10 mouse cellular contexts compared by ENCODE assay signal in the genomic region with DNA sequence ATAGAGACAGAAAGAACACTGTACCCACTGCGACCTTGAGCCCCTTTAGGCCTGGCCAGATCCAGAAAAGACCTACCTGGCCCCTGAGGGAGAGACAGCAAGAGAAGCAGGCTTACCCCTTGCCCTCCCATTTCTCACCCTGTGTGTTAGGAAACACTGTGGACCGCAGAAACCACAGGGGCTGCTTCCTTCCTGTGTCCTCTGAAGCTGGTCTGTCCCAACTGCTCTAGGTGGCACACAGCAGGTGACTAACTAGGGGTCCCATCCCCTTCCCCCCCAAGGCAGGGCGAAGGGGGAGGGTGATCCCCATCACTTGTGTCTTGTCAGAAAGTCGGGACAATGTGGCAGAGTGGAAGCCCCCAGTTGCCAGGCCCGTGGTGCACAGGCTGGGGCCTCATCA.
A peak's percentile ranks its signal among the peaks of the same experiment; 100 is the strongest.
DNase-seq lines count a peak whose midpoint lies in the region; ATAC-seq and TF ChIP-seq lines count a peak whose summit lies in the region.
"Had no signal": no experiment of that assay in that cellular context is flagged by ENCODE, and none has a peak within 500 bp of the region (broad histone marks: within the 10 kb centered on the region; RNA-seq: fewer than 3 reads in every experiment).

No protein-coding gene starts in this region.

- peaks cover 63% of the 10 kb centered on the region for H3K4me1 ChIP-seq in heart, embryonic 10.5 days
- H3K4me1 ChIP-seq in spleen, adult 2 months (ENCODE audit: control insufficient read depth, insufficient read depth, insufficient read length): peaks cover 15% of the 10 kb centered on the region; the same call in 1 of the 2 replicates

- intact Hi-C loops in gastrocnemius, adult 2 months (cut with DNase I): no loop called here

- TF ChIP-seq POLR2A in spleen, adult 2 months (IDR thresholded peaks at IDR 0.05; ENCODE audit: low read depth, low read length): no peak

- WGBS in heart, embryonic 10.5 days: 82% methylated on average over 5 of the region's 5 CpGs
- 14% methylated on average over 5 of the region's 5 CpGs for WGBS in spleen, adult 2 months

- H3K36me3 ChIP-seq in heart, embryonic 10.5 days: no peaks in the 10 kb centered on the region
- no peaks in the 10 kb centered on the region for H3K36me3 ChIP-seq in spleen, adult 2 months (ENCODE audit: control insufficient read depth, insufficient read depth, low read length)

- peaks cover 9% of the 10 kb centered on the region; the same call in 1 of the 2 replicates for H3K27me3 ChIP-seq in heart, embryonic 10.5 days (ENCODE audit: insufficient read depth, poor library complexity, severe bottlenecking)
- H3K27me3 ChIP-seq in spleen, adult 2 months (ENCODE audit: control insufficient read depth, insufficient read depth, low read length): no peaks in the 10 kb centered on the region

- H3K9me3 ChIP-seq in heart, embryonic 10.5 days: no peaks in the 10 kb centered on the region

- no peak for TF ChIP-seq CTCF in spleen, adult 2 months (IDR thresholded peaks at IDR 0.05; ENCODE audit: extremely low read depth, insufficient read depth, insufficient read length, insufficient replicate concordance)
- no peak for TF ChIP-seq CTCF in gastrocnemius, adult 2 months (IDR thresholded peaks at IDR 0.05)

- no peak overlapping the region for H3K4me3 ChIP-seq in heart, embryonic 10.5 days
- H3K4me3 ChIP-seq in spleen, adult 2 months (ENCODE audit: extremely low read depth, insufficient read depth, insufficient read length): no peak overlapping the region
- no peak overlapping the region for H3K4me3 ChIP-seq in gastrocnemius, adult 2 months

- H3K27ac ChIP-seq in heart, embryonic 10.5 days: peak overlapping the region; percentile 52
- H3K27ac ChIP-seq in spleen, adult 2 months (ENCODE audit: insufficient read depth, low read length): no peak overlapping the region
- no peak overlapping the region for H3K27ac ChIP-seq in gastrocnemius, adult 2 months

- DNase-seq in heart, embryonic 10.5 days (ENCODE audit: low spot score): no peak
- DNase-seq in heart, adult 18-20 months: no peak
- peak; percentile 42 to 46 for DNase-seq in spleen, adult 2 months (ENCODE audit: low read depth in 1 of 2, low spot score in 2 of 2)
- DNase-seq in spleen, postnatal 14 days (ENCODE audit: low spot score in 2 of 2): no peak
- DNase-seq in layer of hippocampus, adult 18-20 months (ENCODE audit: low spot score in 2 of 2): no peak
- no peak for DNase-seq in kidney, postnatal 10 days
- no peak for DNase-seq in gastrocnemius, adult 2 months
- DNase-seq: heart, adult 11 months; right cerebral cortex, postnatal 4 days had no signal

- peak; percentile 36; the same call in 1 of the 2 replicates for ATAC-seq in monocyte, adult 5-6 weeks (replicated peaks; ENCODE audit: insufficient number of reproducible peaks, low FRiP score, low TSS enrichment, poor library complexity, severe bottlenecking)

Comparison
In these comparisons a context has a peak if more than half of its experiments do, and no peak if none do; other contexts are left out.
1. DNase-seq: peak in spleen, adult 2 months (2 of 2); none in heart, embryonic 10.5 days (single experiment), heart, adult 18-20 months (0 of 2), spleen, postnatal 14 days (0 of 2), layer of hippocampus, adult 18-20 months (0 of 2), kidney, postnatal 10 days (single experiment) and gastrocnemius, adult 2 months (single experiment).